Mouse (Mus musculus) ES-E14 (cell line): ENCODE measurements around the gene Tbc1d4.

ENCODE experiments used
- CHD2 ChIP-seq: IDR thresholded peaks from 2 replicates; pipeline ENCODE4 v1.6.1; 2014; ENCODE audit warnings: mild to moderate bottlenecking, low read depth, low read length, inconsistent platforms
- HCFC1 ChIP-seq: IDR thresholded peaks from 2 replicates; pipeline ENCODE4 v1.6.1; 2012; ENCODE audit warnings: low read length, inconsistent platforms, borderline replicate concordance; ENCODE audit not compliant: insufficient read depth
- ZNF384 ChIP-seq: IDR thresholded peaks from 2 replicates; pipeline ENCODE4 v1.6.1; 2012; ENCODE audit warnings: low read depth, low read length, inconsistent platforms

GRCm38 (mm10) chr14:101565661-101566060 lies 43.3 kb downstream of the Tbc1d4 start:
- TF ChIP-seq CHD2 (no peak), ZNF384 (no peak), HCFC1 (no peak)
